Mouse (Mus musculus): ENCODE measurements around the gene Prx. TPM values are rescaled to one million over a fixed set of nuclear protein-coding genes. Genes with fewer than 3 reads are reported as not detected.

Gene Prx
- polyA plus RNA-seq, 1 experiment = 0.33 TPM

DNA sequence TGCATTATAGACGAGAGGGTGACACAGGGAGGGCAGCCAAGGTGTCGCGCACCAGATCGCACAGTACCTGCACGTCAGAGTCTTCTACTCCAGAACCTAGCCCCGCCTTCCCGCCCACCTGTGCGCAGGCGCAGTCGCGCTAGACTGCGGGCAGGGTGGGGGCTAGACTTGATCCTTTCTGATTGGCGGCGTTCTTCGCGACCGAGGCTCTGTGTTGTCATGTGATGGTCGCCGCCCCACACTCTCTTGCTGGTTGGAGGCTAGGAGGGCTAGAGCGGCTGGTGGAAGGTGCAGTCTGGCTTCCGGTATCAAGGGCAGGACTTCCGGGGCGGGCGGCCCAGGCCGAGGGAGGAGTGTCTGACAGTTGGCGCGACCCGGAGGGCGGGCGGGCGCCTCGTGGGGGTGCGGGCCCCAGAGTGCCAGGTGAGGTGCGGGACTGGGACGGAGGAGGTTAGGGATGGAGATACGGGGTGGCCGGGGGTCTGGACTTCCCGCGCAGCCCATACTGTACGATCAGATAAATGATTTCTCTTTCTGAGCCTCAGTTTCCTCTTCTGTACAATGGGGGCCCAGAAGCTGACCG lies 53.9 kb downstream of the Prx start, which contains the start of the genes Pld3 and 2310022A10Rik:
Gene Pld3 (minus strand): TSS at position 288 of the 583 bp plus-strand sequence.
Gene 2310022A10Rik (plus strand): TSS at position 303 of the 583 bp plus-strand sequence.
- H3K4me1 ChIP-seq (ENCODE audit: control insufficient read depth, insufficient read depth, low read length) = peaks cover 3% of the 10 kb centered on the region; the same call in 1 of the 2 replicates
- H3K27ac ChIP-seq (ENCODE audit: control insufficient read depth, insufficient read depth, low read depth, low read length) = peak within 1 kb of the TSS; percentile 81
- H3K27me3 ChIP-seq (ENCODE audit: control insufficient read depth, insufficient read depth, low read length) = no peaks in the 10 kb centered on the region
- H3K4me3 ChIP-seq (ENCODE audit: control insufficient read depth, low read depth, low read length) = peak within 1 kb of the TSS; percentile 95
- H3K36me3 ChIP-seq (ENCODE audit: control insufficient read depth, insufficient read depth, low read length) = no peaks in the 10 kb centered on the region
- TF ChIP-seq CTCF (IDR thresholded peaks at IDR 0.05; ENCODE audit: control insufficient read depth, insufficient read depth, insufficient replicate concordance, low read depth, low read length) = no peak
- TF ChIP-seq POLR2A (IDR thresholded peaks at IDR 0.05; ENCODE audit: control insufficient read depth, low read depth, low read length) = peak; percentile 77

DNA sequence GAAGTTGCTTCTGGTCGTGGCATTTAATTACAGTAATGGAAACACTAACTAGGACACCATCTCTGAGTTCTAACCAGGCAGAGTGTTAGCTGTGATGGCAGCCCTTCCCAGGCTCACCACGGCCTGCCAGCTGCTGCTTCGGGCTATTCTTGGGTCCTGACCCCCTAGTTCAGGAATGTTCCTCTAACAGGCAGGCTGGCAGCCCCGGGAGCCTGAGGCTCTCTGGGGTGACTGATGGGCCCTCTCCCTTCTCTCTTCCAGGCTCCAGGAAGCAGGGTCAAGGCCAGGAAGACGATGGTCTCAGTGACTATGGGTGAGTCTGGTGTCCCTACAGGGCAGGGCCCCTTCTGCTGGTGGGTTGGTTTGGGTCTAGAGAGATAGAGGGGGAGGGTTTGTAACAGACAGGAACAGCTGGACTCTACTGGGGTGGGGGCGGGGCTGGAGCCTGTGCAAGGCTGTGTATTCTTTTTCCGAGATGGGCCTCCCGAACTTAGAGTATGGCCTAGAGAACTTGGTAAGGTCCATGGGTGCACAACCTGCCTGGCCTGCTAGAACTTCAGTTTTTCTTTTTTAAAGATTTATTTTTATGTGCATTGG lies 61.3 kb downstream of the Prx start:
- TF ChIP-seq CTCF (IDR thresholded peaks at IDR 0.05; ENCODE audit: control insufficient read depth, insufficient read depth, insufficient replicate concordance, low read depth, low read length) (no peak), POLR2A (IDR thresholded peaks at IDR 0.05; ENCODE audit: control insufficient read depth, low read depth, low read length) (no peak)
- Histone ChIP-seq H3K4me3 (ENCODE audit: control insufficient read depth, low read depth, low read length) (no peak overlapping the region), H3K4me1 (ENCODE audit: control insufficient read depth, insufficient read depth, low read length) (peaks cover 7% of the 10 kb centered on the region), H3K27ac (ENCODE audit: control insufficient read depth, insufficient read depth, low read depth, low read length) (0 out of 2 replicates have a peak overlapping the region, but pooled peaks have one; percentile 29), H3K27me3 (ENCODE audit: control insufficient read depth, insufficient read depth, low read length) (no peaks in the 10 kb centered on the region), H3K36me3 (ENCODE audit: control insufficient read depth, insufficient read depth, low read length) (peaks cover 3% of the 10 kb centered on the region)

DNA sequence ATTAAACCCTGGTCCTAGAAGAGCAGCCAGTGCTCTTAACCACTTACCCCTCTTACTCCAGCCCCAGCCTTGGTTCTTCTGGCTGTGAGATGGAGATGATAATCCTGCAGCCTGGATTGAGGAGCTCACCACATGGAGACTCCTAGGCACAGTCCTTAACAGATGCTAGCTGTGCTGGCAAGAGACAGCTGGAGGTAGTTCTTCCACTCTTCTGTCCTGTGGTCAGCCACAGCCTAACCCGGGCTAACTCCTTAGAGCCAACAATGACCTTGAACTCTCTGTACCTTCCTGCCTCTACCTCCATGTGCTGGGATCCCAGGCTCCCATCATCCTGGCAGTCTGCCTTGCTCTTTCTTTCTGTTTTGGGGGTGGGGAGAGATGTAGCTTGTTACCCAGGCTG lies 61.9 kb downstream of the Prx start:
- Histone ChIP-seq H3K27me3 (ENCODE audit: control insufficient read depth, insufficient read depth, low read length) (no peaks in the 10 kb centered on the region), H3K4me1 (ENCODE audit: control insufficient read depth, insufficient read depth, low read length) (peaks cover 7% of the 10 kb centered on the region), H3K36me3 (ENCODE audit: control insufficient read depth, insufficient read depth, low read length) (peaks cover 4% of the 10 kb centered on the region), H3K4me3 (ENCODE audit: control insufficient read depth, low read depth, low read length) (no peak overlapping the region), H3K27ac (ENCODE audit: control insufficient read depth, insufficient read depth, low read depth, low read length) (0 out of 2 replicates have a peak overlapping the region, but pooled peaks have one; percentile 29)
- no peak for TF ChIP-seq CTCF (IDR thresholded peaks at IDR 0.05; ENCODE audit: control insufficient read depth, insufficient read depth, insufficient replicate concordance, low read depth, low read length)
- TF ChIP-seq POLR2A (IDR thresholded peaks at IDR 0.05; ENCODE audit: control insufficient read depth, low read depth, low read length) = no peak

Other genes with a start within 250 kb of the Prx start
- 5.9 and 7.8 TPM in 2 replicates for gene Numbl, start 240.9 kb upstream of the Prx start, polyA plus RNA-seq (2012; rRNA removed)
- 23.9 and 26.1 TPM in 2 replicates for gene Ltbp4, start 161.6 kb upstream of the Prx start, polyA plus RNA-seq (2012; rRNA removed)
- 18.3 and 22.4 TPM in 2 replicates for gene Shkbp1, start 143.3 kb upstream of the Prx start, polyA plus RNA-seq (2012; rRNA removed)
- 0.35 and 0.89 TPM in 2 replicates for gene Gm20479, start 141.9 kb upstream of the Prx start, polyA plus RNA-seq (2012; rRNA removed)
- gene Sptbn4, start 51.6 kb upstream of the Prx start, polyA plus RNA-seq (2012; rRNA removed) = 19.5 and 34.7 TPM in 2 replicates
- 7.6 and 8.5 TPM in 2 replicates for gene Blvrb, start 51.3 kb upstream of the Prx start, polyA plus RNA-seq (2012; rRNA removed)
- 4.1 and 4.7 TPM in 2 replicates for gene Sertad3, start 25.6 kb upstream of the Prx start, polyA plus RNA-seq (2012; rRNA removed)
- gene Sertad1, start 12.4 kb upstream of the Prx start, polyA plus RNA-seq (2012; rRNA removed) = 15.4 and 19.1 TPM in 2 replicates
- 122 and 138 TPM in 2 replicates for gene Hipk4, start 23.9 kb downstream of the Prx start, polyA plus RNA-seq (2012; rRNA removed)
- gene Pld3, start 53.9 kb downstream of the Prx start, polyA plus RNA-seq (2012; rRNA removed) = 121 and 130 TPM in 2 replicates
- 27.6 and 28.1 TPM in 2 replicates for gene 2310022A10Rik, start 53.9 kb downstream of the Prx start, polyA plus RNA-seq (2012; rRNA removed)
- 54.9 and 58.7 TPM in 2 replicates for gene Akt2, start 92.2 kb downstream of the Prx start, polyA plus RNA-seq (2012; rRNA removed)
- 0.29 and 0.51 TPM in 2 replicates for gene Ttc9b, start 154.6 kb downstream of the Prx start, polyA plus RNA-seq (2012; rRNA removed)
- 26.6 and 33.7 TPM in 2 replicates for gene Map3k10, start 175.3 kb downstream of the Prx start, polyA plus RNA-seq (2012; rRNA removed)
- 27.7 and 38.1 TPM in 2 replicates for gene Zfp607b, start 190.0 kb downstream of the Prx start, polyA plus RNA-seq (2012; rRNA removed)
- gene Zfp60, start 232.1 kb downstream of the Prx start, polyA plus RNA-seq (2012; rRNA removed) = 4.7 and 8.0 TPM in 2 replicates

All from testis, adult 2 months (tissue).